Mouse (Mus musculus) layer of hippocampus, postnatal 14 days (tissue): ENCODE results near the gene Grik1. TPM values are rescaled to one million over a fixed set of nuclear protein-coding genes. Genes with fewer than 3 reads are reported as not detected.

Experiments
- DNase-seq, 2 experiments: peaks; one replicate each; pipeline ENCODE4 v3.0.0; 2021 to 2022; ENCODE audit warnings: low spot score in 2 of 2, mixed read lengths in 1 of 2
- total RNA-seq, 2 experiments: library from RNA; stranded (reverse); gene quantifications; 2 replicates each; pipeline ENCODE4 v1.2.3; 2021

The Grik1 gene
- total RNA-seq, 2 experiments from 2014 or later = 17.3 to 24.3 TPM

GRCm38 (mm10) chr16:87901189-87901588, 388.9 kb downstream of the Grik1 start:
- DNase-seq = no peak

GRCm38 (mm10) chr16:87875927-87876326, 414.1 kb downstream of the Grik1 start:
- DNase-seq = no peak

- DNase-seq = no peak
Measured at GRCm38 (mm10) chr16:87864526-87864925, 425.5 kb downstream of the Grik1 start.

- DNase-seq = no peak
Measured at GRCm38 (mm10) chr16:87861722-87862121, 428.3 kb downstream of the Grik1 start.

- DNase-seq = no peak
Measured at GRCm38 (mm10) chr16:87853451-87854085, 436.5 kb downstream of the Grik1 start.

- DNase-seq = no peak
Measured at GRCm38 (mm10) chr16:87851550-87851949, 438.5 kb downstream of the Grik1 start.

GRCm38 (mm10) chr16:87848799-87849198, 441.3 kb downstream of the Grik1 start:
- no peak for DNase-seq

Other genes starting within 250 kb of the Grik1 start
- not detected for gene Cldn17, start 216.7 kb upstream of the Grik1 start, total RNA-seq